Mouse (Mus musculus) kidney, adult 18-20 months (tissue): ENCODE data around the gene Pknox1.
"Not testable (repeated sequence)": the region's sequence is repeated elsewhere in the genome, so short reads cannot be mapped to it uniquely, and the experiment has no call there.

ENCODE experiments used
- DNase-seq: peaks from one replicate; pipeline ENCODE4 v3.0.0; 2021

Gene Pknox1

DNA sequence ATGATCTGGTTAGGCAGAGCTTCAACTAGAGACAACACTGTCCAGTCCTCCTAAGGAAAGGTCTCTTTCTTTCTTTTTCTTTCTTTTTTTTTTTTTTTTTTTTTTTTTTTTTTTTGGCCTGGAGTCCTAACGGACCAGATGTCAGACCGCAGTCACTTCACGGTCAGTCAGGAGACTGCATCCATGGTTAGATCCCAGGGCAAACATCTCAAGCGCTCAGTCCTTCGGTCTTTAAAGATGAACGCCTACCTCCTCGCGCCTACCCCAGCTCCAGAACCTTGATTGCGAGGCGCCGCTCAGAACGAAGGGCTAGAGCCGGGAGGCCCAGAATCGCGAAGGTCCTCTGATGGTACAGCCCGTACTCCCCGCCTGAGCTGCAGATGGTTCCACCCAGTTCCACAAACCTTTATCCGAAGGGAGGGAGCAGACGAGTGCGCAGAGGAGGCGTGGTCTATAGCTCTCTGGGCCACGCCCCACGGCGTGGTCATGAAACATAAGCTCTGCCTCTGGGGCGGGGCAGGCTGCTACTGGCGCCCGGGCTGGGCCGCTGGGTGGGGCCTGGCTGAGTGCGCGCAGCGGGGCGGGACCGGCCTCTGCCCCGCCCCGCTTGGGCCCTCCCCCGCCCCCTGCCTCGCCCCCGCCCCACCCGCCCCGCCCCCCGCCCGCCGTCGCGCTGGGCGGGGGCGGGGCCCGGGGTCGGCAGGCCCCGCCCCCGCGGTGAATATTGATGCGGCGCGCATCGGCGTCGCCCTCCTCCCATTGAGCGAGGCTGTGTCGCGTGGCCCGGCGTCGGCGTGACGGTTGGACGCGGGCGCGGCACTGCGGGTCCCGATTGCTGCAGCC lies at the start of gene Pknox1:
Gene Pknox1, plus strand, starts transcription at position 720 of the 843 bp plus-strand sequence.
- peak; percentile 99 for DNase-seq

DNA sequence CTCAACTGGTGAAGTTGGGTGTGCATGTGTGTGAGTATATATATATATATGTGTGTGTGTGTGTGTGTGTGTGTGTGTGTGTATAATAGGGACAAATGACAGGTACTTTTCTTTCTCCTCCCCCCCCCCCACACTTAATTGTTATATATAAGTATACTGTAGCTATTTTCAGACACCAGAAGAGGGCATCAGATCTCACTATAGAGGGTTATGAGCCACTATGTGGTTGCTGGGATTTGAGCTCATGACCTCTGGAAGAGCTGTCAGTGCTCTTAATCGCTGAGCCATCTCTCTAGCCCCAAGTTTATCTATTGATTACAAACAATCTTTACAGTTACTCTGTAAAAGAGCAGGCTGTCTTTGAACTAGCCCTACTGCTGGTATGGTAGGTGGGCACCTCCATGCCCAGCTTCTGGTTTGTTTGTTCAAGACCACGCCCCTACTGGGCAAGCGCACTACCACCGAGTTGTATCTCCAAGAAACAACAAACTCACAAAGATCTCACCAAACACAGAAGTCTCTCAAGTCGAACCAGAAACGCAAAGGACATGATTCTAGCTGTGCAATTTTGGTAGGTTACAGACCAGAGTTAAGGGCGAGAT lies 45.1 kb upstream of the Pknox1 start:
- DNase-seq: no peak

DNA sequence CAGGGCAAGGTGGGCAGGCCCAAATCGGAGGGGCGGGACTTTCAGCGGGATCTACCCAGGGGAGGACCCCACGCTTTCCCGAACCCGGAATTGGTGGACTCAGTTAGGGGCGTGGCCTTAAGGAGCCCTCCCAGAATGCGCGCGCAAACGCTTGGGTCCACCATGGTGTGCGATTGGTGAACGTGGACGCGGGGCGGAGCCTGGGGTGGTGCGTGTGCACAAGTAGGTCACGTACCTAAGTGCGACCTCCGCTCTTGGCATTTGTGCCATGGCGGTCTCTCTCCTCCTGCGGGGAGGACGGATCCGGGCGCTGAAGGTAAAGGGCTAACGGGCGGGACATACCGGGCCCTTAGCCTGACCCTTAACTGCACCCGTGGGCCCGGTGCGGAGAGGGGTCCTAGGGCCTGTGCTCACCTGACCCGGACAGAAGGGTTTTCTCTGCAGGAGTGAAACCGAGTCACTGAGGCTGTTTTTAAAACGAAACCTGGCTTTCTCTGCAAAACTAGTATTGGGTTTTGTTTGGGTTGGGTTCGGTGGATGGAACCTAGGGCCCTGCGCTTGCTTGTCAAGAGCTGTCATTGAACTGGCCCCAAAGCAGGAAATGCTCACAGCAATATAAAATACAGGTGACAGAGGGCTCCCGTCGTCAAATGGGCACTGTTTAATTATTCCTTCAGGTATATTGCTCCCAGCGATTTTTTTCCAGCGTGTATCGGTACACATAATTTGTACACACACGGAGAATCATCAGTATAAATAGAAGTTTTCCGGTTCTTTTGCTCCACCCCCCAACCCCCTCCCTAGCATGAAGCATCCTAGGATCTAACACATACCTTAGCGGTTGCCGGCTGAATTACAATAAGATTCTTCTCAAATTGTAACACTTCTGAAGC lies 44.3 kb upstream of the Pknox1 start, which contains the start of the genes Wdr4 and Ndufv3:
Gene Wdr4, minus strand, starts transcription at position 35 of the 893 bp plus-strand sequence.
Gene Ndufv3, plus strand, starts transcription at position 170 of the 893 bp plus-strand sequence.
- DNase-seq: peak; percentile 99

DNA sequence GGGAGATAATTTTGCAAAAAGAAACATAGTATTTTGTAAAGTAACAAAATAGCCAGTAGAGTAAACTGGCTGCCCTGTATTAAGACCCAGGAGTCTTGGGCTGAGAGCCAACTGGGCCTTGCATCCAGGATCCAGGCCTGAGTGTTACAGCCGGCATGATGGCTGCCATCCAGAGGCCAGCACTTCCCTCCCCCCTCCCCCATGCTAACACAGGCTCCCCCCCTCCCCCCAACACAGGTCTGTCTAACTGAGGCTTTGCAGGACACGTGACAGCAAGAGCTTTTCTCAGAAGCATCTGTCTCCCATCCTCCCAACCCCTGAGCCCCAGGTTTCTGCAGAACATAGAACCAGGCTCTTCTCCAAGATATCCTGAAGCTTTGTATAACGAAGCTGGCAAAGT lies 43.6 kb upstream of the Pknox1 start:
- DNase-seq: peak; percentile 62

DNA sequence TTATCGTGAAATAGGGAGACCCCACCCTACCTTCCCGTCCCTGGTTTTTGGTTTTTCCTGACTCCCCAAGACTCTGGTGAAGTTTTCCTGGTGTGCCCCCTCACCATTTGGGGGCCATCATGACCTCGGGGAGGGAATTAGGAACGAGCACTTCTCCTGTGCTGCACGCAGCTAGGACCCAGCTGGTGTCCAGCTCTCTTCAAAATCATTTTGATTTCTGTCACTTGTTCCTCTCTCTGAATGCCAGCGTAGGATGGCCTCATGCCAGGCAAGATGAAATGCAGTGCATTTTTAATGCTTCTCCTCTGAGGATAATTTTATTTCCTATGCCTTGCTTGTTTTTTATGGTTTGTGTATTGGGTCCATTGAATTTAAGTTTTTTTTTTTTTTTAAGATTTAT lies 42.6 kb upstream of the Pknox1 start:
- DNase-seq: no peak

DNA sequence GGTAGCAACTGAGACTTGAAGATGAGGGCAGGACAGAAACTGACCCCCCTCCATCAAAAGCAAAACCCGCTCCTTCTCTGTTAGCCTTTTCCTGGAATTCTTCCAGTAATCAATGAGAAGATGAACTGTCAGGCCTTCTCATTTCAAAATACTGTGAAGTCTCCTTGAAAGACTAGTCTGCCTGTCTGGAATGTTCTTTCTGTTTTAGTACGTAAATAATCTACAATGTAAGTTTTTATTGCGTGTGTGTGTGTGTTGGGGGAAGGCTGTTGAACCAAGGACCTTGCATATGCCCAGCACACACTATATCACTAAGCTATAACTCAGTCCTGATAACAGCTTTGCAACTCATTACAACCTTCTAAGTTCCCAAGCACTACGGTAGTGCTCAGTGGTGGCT lies 39.4 kb upstream of the Pknox1 start:
- no peak for DNase-seq

DNA sequence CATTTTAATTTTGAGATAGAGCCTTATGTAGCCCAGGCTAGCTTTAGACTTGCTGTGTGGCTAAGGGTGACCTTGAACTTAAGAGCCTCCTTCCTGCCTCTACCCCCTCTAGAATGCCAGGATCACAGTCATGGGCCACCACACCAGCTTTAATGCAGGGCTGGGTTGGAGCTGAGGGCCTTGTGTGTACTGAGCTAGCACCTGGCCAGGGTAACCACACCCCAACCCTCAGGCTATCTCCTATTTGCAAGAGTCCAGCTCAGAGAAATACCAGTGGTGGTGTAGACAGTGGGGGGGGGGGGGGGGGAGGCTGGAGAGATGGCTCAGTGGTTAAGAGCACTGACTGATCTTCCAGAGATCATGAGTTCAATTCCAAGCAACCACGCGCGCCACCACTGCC lies 38.7 kb upstream of the Pknox1 start:
- no peak for DNase-seq

DNA sequence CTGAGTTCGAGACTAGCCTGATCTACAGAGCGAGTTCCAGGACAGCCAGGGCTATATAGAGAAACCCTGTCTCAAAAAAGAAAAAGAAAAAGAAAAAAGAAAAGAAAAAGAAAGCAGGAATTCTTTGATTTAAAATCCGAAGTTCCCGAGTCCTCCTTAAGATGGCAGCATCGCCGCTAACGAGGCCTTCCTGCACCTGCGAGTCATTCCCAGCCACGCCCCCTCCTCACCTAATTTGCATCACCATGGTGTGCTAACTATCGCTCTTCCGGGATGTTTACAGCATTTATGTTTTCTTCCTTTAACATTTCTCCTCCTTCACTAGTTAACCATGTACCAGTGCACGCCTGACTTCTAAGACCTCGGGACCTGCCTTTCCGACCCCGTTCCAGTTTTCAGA lies 35.2 kb upstream of the Pknox1 start:
- peak; percentile 61 for DNase-seq

DNA sequence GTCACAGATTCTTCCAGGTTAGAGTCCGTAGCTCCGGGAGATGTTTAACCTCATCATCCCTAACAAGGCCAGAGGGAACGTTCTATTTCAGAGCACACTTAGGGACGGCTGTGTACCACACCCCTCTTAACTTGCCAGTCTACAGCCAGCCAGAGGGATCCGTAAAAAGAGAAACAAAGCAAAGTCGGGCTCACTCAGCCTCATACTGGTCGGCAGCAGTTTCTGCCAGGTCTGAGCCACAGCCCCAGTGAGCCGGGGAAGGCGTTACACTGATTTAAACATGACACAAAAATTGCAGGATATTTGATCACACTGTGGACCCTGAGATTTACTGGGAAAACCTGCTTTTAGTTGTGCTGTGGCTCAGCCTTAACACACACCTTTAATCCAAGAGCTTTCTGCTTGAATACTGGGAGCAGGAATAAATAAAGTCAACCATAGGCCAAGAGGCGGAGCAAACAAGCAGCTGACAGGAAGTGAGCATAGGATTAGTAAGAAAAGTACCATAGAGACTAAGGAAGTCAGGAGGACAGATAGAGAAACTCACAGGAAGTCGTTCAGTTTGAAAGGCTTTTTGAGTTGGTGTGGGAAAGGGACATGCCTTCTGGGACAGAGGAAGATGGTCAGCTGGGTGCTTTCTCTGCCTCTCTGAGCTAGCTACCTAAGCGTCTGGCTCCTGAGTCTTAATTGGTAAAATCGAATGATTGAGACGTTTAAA lies 32.9 kb upstream of the Pknox1 start:
- DNase-seq: no peak

DNA sequence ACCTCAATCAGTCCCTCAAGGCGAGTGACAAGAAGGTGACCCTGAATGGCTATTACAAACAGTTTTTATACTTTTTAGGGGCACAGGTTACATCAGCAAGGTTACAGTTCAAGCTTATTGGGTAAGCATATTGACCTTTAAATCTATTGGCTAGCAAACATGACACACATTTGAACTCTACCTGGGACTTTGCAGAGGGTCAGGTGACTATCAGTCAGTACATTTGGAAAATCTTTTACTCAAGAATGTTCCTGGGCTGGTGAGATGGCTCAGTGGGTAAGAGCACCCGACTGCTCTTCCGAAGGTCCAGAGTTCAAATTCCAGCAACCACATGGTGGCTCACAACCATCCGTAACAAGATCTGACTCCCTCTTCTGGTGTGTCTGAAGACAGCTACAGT lies 32.2 kb upstream of the Pknox1 start:
- DNase-seq: not testable (repeated sequence)

DNA sequence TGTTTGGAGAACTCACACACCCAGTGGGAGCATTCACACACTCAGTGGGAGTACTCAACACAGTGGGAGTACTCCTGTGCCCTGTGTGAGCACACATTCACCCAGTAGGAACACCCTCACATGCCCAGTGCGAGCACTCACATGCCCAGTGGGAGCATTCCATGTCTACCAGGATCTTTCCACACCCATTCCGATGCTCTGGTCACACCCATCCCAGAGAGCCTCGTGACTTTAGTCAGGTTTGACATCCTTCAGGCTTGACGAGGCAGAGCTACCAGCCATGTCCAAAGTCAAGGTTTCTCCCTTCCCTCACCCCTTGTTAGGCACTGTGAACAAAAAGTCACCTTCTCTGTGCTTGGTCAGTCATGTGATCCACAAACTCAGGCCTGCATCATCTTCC lies 29.2 kb upstream of the Pknox1 start:
- DNase-seq: peak; percentile 48

DNA sequence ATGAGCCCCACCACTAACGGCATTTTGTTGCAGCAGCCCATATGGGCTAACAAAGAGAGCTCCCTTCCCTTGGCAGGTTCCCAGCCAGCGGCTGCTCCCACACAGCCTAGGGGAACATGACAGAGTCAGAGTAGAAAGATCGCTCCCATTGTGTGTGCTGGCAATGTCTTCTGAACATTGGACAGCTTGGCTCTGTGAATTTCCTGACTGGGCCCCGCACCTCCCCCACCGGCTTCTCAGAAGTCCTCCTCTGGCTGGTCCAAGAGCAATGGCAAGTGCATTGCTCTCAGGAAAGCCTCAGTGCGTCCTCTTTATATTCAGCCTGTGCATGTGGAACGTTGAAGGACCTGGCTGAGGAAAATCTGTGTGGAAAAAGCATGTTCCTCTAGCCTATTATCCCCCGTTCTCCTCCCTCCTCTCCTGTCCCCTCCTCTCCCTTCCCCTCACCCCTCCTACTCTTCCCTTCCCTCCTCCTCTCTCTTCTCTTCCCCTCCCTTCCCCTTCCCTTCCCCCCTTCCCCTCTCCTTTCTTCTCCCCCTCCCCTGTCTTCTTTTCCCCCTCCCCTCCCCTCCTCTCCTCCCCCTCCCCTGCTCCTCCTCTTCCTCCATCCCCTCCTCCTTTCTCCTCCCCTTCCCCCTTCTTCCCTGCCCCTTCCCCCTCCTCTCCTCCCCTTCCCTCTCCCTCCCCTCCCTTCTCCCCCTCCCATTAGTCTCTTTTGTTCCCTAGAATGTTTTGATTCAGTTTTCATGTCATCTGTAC lies 28.5 kb upstream of the Pknox1 start:
- DNase-seq: peak; percentile 66

DNA sequence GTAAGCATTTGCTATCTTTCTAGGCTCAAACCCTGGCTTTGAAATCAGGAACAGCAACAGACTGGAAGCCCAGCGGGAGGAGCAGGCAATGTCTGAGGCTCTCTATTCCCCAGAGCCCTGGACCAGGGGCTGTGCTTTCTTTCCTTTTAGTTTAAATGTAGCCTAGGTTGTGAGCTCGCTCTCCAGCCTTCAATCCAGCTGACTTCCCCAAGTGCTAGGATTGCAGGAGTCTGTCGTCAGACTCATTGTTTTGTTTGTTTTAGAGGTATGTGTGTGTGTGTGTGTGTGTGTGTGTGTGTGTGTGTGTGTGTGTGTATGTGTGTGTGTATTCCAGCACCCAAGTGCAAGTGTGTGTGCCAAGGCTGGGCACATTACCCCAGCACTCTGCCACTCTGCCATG lies 24.4 kb upstream of the Pknox1 start:
- DNase-seq: no peak

DNA sequence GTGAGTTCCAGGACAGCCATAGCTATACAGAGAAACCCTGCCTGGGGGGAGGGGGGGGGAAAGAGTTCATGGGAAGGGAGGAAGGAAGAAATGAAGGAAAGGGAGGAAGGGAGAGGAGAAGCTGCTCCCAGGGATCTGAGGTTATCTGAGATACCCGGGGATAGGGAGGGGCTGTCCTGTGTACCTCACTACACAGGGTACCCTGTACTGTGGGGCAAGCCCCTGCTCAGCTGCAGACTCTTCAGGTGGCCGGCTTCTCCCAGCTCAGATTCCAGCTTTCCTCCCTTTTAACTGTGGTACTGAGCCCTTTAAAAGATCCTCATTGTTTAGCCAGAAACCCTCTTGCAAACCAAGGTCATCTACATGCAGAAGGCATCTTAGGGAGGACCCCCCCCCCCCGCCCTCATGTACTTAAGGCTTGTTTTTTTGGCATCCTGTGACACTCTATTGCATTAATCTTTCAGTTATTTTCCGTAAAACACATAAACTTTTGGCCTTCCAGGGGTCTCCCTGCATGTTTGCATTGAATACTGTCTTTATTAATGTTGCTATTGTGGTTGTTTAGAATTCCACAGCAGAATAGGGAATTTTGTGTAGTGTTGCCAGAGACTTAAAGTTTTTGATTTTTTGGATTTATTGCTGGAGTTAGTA lies 23.6 kb upstream of the Pknox1 start:
- DNase-seq: no peak

DNA sequence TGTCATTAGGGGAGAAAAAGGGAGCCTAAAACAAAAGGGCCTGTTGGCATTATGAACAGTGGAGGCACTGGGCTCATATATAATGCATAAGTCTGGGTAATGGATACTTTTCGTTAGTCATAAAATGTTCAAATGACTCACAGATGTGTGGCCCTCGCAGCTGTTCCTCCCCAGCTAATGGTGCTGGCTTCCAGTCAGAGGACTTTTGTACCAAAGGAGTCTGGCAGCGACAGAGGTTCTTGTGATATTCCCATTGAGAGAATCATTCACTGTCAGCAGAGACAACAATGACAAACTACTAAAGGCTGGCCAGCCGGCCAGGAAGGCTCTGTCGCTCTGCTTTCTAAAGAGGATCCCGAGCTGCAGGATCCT lies 23.1 kb upstream of the Pknox1 start:
- DNase-seq: no peak

DNA sequence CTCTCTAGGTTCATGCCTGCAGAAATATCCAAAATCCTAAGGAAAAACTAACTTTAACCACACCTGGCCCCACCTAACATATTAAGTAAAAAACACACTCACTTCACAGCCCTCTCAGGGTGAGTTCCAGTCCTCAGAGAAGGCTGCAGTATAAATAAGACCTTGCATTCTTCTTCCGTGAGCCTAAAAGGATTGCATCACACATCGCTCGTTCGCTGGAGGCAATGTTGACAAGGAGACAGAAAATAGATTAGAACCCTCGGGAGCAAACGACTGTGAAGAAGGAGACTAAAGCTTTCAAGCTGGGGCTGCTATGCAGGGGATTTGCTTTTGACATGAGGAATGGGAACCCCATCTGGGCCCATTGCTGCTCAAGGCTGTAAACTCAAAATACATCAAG lies 21.0 kb upstream of the Pknox1 start:
- no peak for DNase-seq

DNA sequence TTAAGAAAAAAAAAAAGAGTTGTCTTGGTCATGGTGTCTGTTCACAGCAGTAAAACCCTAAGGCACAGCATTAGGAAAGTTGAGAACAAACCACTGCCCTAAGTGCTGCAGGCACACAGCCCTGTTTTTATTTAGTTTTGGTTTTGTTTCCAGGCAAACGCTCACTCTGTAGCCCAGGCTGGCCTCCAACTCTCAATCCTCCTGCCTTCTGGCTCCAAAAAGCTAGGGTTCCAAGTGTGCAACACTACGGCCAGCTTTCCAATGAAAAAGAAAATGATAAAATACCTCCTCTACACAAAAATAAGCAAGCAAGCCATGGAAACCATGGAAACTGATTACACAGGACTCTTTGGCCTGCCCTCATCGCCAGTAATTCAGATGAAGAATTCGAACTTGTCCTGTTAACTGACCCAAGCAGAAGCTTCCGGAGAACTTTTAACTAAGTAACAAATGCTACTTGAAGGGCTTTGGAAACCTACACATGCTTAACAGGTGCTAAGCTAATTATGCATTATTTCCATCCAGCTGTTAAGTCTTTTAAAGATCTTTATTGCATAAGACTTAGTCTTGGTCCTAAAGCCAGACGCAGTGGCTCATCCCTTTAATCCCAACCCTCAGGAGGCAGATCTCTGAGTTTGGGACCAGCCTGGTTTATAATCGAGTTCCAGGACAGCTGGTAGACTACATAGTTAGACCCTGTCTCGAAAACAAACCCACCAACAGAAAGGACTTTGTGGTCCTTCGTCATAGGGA lies 17.9 kb upstream of the Pknox1 start:
- DNase-seq: no peak

DNA sequence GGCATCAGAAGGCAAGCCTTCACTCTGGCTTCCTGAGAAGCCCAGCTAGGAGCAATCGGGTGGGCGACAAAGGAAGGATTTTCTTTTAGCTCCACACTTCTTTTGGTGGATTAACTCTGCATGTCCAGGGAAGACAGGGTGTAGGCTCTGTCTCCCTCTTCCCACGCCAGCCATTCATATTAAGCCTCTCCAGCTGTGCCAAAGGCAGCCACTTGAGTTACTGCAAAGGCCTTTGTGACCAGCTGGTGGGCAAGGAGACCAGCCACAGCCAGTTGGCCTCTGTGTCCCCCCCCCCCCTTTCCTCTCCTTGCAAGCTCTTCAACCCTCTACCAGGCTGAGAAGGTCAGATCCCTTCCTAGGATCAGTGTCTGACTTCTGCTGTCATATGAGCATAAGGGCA lies 16.6 kb upstream of the Pknox1 start:
- no peak for DNase-seq

DNA sequence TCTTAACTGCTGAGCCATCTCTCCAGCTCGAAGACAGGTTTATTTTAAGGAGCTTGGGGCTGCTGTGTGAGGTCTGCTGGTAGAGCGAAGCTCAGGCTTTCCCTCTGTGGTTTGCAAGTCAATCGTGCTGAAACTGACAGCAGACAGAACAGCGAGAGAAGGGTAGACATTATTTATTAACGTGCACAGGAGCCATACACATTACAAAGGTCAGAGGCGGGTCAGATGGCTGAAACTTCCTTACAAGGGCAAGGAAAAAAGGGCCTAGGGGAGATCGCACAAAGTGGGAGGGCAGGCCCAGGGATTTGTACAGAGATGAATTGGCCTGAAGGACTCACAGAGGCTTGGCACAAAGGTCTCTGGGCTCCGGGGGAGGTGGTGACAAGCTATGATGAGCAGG lies 15.1 kb upstream of the Pknox1 start:
- no peak for DNase-seq

DNA sequence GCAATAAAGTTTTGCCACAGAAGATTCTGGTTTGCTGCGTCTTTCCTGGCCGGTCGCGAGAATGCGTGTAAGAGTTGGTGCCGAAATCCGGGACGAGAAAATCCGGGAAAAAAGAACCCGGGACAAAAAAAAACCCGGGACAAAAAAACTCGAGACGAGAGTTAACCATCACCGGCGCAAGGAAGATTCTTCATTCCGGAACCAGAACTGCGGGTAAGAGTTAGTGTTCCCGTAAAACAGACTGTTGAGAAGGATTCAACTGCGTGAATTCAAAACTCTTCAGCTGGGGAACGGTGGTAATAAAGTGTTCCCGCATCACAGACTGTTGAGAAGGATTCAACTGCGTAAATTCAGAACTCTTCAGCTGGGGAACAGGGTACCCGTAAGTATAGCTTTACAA lies 11.9 kb upstream of the Pknox1 start:
- DNase-seq: not testable (repeated sequence)

DNA sequence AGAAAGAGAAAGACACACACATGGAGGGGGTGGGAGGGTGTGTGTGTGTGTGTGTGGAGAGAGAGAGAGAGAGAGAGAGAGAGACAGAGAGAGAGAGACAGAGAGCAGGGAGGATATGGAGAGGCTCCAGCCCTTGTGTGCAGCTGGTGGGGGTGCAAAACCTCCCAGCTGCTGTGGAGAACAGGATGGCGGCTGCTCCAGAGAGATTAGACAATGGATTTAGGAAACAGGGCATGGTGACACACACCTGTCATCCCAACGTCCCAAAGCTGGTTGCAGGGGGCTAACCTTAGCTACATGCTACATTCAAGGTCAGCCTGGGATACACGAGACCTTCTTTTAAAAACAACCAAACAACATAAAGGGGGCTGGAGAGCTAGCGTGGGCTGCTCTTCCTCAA lies 8.3 kb upstream of the Pknox1 start:
- no peak for DNase-seq
